Mouse (Mus musculus) forebrain, embryonic 12.5 days (tissue): ENCODE results near the gene Nasp. TPM values are rescaled to one million over a fixed set of nuclear protein-coding genes. Genes with fewer than 3 reads are reported as not detected.

Experiments used
- ATAC-seq: fragments of 200-750 bp; cut with Nextera tagmentation; 2 replicates; pipeline ENCODE4 v1.8.0; 2017; ENCODE audit warnings: moderate TSS enrichment; ENCODE audit not compliant: low FRiP score
- H3K27ac ChIP-seq: fragments of 300-500 bp; sonication (generic); 2 replicates; pipeline ENCODE4 v1.5.1; 2016; ENCODE audit warnings: mild to moderate bottlenecking
- H3K27me3 ChIP-seq: fragments of 300-500 bp; sonication (generic); 2 replicates; pipeline ENCODE4 v1.6.1; 2016; ENCODE audit warnings: mild to moderate bottlenecking
- H3K36me3 ChIP-seq: fragments of 300-500 bp; sonication (generic); replicated peaks from 2 replicates; pipeline ENCODE4 v1.6.1; 2016; ENCODE audit warnings: mild to moderate bottlenecking
- H3K4me1 ChIP-seq: fragments of 300-500 bp; sonication (generic); 2 replicates; pipeline ENCODE4 v1.6.1; 2016
- H3K4me2 ChIP-seq: fragments of 300-500 bp; sonication (generic); 2 replicates; pipeline ENCODE4 v1.6.1; 2016; ENCODE audit warnings: mild to moderate bottlenecking, moderate library complexity
- H3K4me3 ChIP-seq: fragments of 300-500 bp; sonication (generic); replicated peaks from 2 replicates; pipeline ENCODE4 v1.5.1; 2016; ENCODE audit warnings: mild to moderate bottlenecking
- H3K9ac ChIP-seq: fragments of 300-500 bp; sonication (generic); 2 replicates; pipeline ENCODE4 v1.6.1; 2016; ENCODE audit warnings: mild to moderate bottlenecking
- H3K9me3 ChIP-seq: fragments of 300-500 bp; sonication (generic); 2 replicates; pipeline ENCODE4 v1.6.1; 2016
- WGBS: fragments of 180-500 bp; shearing (Covaris S2); methylation state at CpG from one replicate; pipeline ENCODE4 v1.1.7; 2016; 5-methylcytosine and 5-hydroxymethylcytosine counted together
- polyA plus RNA-seq: library from polyadenylated mRNA; unstranded; fragments of >200 nt; fragmentation: Nextera tagmentation; extraction: Ambion mirVana; gene quantifications from 2 replicates; pipeline ENCODE4 v1.2.1, GENCODE M21; 2016

Gene Nasp
- polyA plus RNA-seq, 1 experiment from 2014 or later: 296 TPM

DNA sequence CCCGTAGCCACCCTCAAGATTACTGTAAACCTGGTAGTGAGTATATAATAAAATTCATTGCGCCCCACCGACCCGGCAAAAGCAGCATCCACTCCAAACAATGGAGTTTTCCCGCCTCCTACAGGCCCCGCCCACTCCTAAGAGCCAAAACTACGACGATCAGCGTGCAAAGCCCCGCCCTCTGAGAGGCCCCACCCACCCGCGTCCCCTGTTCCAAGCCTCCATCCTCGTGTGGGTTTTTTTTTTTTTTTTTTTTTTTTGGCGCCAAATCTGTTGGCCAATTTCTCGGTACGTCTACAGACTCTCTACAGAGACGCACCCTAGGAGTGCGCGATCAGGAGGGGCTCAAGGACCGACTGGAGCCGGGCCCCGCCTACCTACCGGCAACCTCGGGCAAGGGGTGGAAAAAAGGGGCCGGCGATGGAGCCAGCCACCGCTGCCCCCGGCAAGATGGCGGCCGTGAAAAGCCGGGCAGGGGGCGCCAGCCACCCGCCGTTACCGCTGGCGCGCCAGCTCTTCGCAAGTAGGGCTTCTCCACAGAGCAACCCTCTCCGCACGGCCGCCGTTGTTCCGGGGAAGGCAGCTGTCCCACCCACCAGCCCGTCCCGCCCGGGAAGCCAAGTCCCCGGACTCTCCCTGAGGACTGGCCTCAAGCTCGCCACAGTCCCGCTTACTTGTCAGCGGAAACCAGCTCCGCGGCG is 933 bp downstream of the Nasp start:
- peak overlapping the region; percentile 98 for H3K4me3 ChIP-seq
- peaks cover 16% of the 10 kb centered on the region for H3K36me3 ChIP-seq
- WGBS: under 1% methylated on average over 50 of the region's 53 CpGs
- no peaks in the 10 kb centered on the region for H3K9me3 ChIP-seq
- H3K4me1 ChIP-seq: peaks cover 21% of the 10 kb centered on the region
- peak overlapping the region; percentile 87 for H3K9ac ChIP-seq
- peak overlapping the region; percentile 95 for H3K27ac ChIP-seq
- peak; percentile 86 for ATAC-seq
- peak overlapping the region; percentile 72 for H3K4me2 ChIP-seq
- no peaks in the 10 kb centered on the region for H3K27me3 ChIP-seq

DNA sequence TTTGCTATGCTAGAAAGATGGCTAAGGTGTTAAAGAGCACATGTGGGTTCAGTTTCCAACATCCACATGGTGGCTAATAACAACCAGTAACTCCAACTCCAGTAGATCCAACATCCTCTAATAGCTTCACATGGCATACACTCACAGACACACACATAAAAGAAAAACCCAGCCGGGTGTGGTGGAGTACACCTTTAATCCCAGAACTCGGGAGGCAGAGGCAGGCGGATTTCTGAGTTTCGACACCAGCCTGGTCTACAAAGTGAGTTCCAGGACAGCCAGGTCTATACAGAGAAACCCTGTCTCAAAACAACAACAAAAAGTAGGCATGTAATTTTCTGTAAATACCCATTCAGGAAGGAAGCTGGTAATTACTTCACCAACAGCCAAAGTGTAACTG is 2.9 kb downstream of the Nasp start:
- H3K9me3 ChIP-seq: no peaks in the 10 kb centered on the region
- peaks cover 21% of the 10 kb centered on the region for H3K4me1 ChIP-seq
- H3K27me3 ChIP-seq: no peaks in the 10 kb centered on the region
- peak overlapping the region; percentile 98 for H3K4me3 ChIP-seq
- no peak overlapping the region for H3K9ac ChIP-seq
- H3K36me3 ChIP-seq: peaks cover 35% of the 10 kb centered on the region
- 93% methylated on average over 4 of the region's 4 CpGs for WGBS
- no peak for ATAC-seq
- no peak overlapping the region for H3K27ac ChIP-seq
- peak overlapping the region; percentile 72 for H3K4me2 ChIP-seq

DNA sequence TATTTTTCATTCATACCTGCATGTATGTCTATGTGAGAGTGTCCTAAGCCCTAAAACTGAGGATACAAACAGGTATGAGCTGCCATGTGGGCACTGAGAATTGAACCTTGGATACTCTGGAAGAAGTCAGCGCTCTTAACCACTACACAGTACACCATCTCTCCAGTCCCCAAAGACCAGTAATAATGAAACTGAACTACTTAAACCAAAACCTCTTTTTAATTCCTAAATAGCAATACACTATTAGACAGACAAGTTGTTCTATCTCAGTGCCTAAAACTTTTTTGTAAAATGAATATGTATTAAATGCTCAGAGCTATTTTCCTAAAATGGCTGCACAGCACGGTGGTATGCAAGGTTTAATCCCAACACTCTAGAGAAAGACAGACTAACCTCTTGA is 12.5 kb downstream of the Nasp start:
- no peak for ATAC-seq

DNA sequence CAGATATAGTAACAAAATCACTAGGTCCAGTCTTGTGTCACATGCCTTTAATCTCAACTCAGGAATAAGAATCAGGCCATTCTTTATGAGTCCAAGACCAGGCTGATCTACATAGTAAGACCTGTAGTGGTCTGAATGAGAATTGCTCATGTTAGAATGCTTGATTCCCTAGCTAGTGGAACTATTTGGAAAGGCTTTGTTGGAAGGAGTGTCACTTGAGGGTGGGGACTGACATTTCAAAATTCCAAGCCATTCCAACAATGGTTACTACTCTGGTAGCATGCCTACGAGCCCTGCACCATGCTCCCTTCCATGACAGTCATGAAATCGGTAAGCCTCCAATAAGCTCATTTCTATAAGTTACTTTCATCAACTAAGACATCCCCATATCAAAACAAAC is 15.1 kb downstream of the Nasp start:
- no peaks in the 10 kb centered on the region for H3K27me3 ChIP-seq
- H3K27ac ChIP-seq: no peak overlapping the region
- H3K9me3 ChIP-seq: no peaks in the 10 kb centered on the region
- no peak overlapping the region for H3K4me2 ChIP-seq
- no peak for ATAC-seq
- WGBS: 91% methylated on average over 2 of the region's 2 CpGs
- H3K9ac ChIP-seq: no peak overlapping the region
- no peaks in the 10 kb centered on the region for H3K4me1 ChIP-seq
- peaks cover 76% of the 10 kb centered on the region for H3K36me3 ChIP-seq
- no peak overlapping the region for H3K4me3 ChIP-seq

More for the DNA sequence above, 12.5 kb downstream of the Nasp start:
- Histone ChIP-seq H3K36me3 (peaks cover 73% of the 10 kb centered on the region), H3K4me1 (no peaks in the 10 kb centered on the region), H3K4me2 (no peak overlapping the region), H3K27ac (no peak overlapping the region), H3K9ac (no peak overlapping the region), H3K4me3 (no peak overlapping the region), H3K27me3 (no peaks in the 10 kb centered on the region), H3K9me3 (no peaks in the 10 kb centered on the region)
- WGBS: 93% methylated on average over 2 of the region's 2 CpGs

DNA sequence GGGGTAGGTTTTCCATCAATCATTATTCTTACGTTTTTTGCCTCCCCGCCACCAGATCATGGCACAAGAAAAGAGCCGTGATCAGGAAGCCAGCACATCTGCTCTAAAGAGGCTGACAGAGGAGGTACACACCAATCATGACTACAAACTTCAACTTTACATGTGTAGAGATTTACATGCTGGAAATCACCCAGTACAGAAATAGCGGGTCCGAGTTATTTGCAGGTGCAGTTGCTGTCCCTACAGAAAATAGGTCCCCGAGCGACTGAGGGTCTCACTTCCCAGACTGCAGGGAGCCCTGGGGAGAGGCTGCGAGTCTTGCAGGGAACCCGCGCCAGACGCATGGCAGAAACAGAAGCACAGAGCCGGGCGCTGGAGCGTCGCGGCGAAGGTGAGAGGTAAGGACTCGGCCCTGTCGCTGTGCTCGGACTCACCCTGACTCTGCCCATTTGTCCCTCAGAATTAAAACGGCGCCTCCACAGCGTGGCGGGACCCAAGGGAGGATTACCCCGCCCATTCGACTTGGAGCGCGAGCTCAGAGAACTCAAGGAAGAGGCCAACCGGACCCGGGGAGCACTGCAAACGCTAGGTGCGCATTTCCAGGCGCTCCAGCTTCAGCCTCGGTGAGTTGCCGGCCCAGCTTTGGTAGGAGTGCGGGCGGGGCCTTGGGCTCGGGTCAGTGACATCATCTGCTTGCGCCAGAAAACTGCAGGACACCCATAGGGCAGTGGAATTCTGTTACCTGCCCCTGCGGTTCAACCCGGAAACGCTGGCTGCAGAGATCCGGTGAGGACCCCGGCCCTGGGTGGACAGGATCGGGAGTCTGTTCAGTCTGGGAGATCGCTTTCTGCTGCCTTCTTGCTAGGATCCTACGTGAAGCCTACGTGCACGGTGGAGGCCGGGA is 30.5 kb downstream of the Nasp start:
- peak overlapping the region; percentile 69 for H3K9ac ChIP-seq
- H3K27ac ChIP-seq: peak overlapping the region; percentile 74
- no peaks in the 10 kb centered on the region for H3K27me3 ChIP-seq
- H3K4me2 ChIP-seq: peak overlapping the region; percentile 85
- H3K4me1 ChIP-seq: peaks cover 21% of the 10 kb centered on the region
- 1% methylated on average over 50 of the region's 50 CpGs for WGBS
- peak; percentile 90 for ATAC-seq
- H3K4me3 ChIP-seq: peak overlapping the region; percentile 61
- H3K36me3 ChIP-seq: peaks cover 47% of the 10 kb centered on the region
- H3K9me3 ChIP-seq: no peaks in the 10 kb centered on the region

DNA sequence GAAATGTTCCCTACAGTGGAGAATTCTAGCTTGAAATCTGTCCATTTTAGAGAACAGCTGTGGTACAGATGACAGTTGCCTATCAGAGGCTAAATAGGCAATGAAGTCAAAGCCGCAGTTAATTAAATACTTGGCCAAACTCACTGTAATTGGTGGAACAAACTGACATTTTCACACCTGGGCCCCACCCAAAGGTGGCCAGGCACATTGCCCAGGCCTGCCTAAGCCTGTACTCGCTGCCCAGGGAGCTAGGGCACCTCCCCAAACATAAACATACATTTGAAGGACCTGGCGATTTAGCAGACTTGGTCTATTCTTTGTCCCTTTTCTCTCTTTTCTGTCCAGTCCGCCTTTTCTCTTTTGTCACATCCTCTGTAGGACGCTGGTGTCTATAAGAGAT is 31.4 kb downstream of the Nasp start, which contains the start of gene Ccdc17:
Gene Ccdc17, plus strand, starts transcription at position 276 of the 400 bp plus-strand sequence.
- Histone ChIP-seq H3K9ac (peak within 1 kb of the TSS; percentile 69), H3K4me2 (peak within 1 kb of the TSS; percentile 85), H3K4me1 (peaks cover 21% of the 10 kb centered on the region), H3K36me3 (peaks cover 47% of the 10 kb centered on the region), H3K27ac (peak within 1 kb of the TSS; percentile 74), H3K4me3 (peak within 1 kb of the TSS; percentile 61), H3K27me3 (no peaks in the 10 kb centered on the region), H3K9me3 (no peaks in the 10 kb centered on the region)
- no peak for ATAC-seq
- WGBS: 27% methylated on average over 5 of the region's 5 CpGs

DNA sequence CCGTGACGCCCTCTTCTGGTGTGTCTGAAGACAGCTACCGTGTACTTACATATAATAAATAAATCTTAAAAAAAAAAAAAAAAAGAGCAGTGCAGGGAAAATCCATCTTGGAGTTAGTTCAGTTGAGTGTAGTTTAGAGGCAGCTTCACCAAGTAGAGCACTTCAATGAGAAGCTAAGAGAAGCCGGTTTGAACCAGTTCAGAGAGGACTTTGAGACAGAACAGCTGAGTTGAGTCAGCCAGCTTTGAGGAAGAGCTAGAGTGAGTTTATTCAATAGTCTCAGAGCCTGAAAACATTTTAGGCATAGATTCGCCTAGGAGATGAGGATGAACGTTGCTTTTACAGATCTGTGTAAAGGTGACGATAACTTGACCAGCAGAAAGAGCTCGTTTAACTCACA is 31.9 kb downstream of the Nasp start:
- Histone ChIP-seq H3K9me3 (no peaks in the 10 kb centered on the region), H3K4me2 (no peak overlapping the region), H3K27me3 (no peaks in the 10 kb centered on the region), H3K4me1 (peaks cover 21% of the 10 kb centered on the region), H3K36me3 (peaks cover 47% of the 10 kb centered on the region), H3K9ac (no peak overlapping the region), H3K27ac (no peak overlapping the region), H3K4me3 (no peak overlapping the region)
- no peak for ATAC-seq
- WGBS: 80% methylated on average over 8 of the region's 8 CpGs

- Histone ChIP-seq H3K4me1 (peaks cover 21% of the 10 kb centered on the region), H3K27me3 (no peaks in the 10 kb centered on the region), H3K9me3 (no peaks in the 10 kb centered on the region), H3K27ac (peak overlapping the region; percentile 95; the same call in 1 of the 2 replicates), H3K4me2 (peak overlapping the region; percentile 81), H3K4me3 (peak overlapping the region; percentile 77), H3K9ac (peak overlapping the region; percentile 76), H3K36me3 (peaks cover 14% of the 10 kb centered on the region)
- ATAC-seq: no peak
- 6% methylated on average over 15 of the region's 15 CpGs for WGBS
Observed at GRCm38 (mm10) chr4:116558151-116558882, 69.4 kb downstream of the Nasp start.

DNA sequence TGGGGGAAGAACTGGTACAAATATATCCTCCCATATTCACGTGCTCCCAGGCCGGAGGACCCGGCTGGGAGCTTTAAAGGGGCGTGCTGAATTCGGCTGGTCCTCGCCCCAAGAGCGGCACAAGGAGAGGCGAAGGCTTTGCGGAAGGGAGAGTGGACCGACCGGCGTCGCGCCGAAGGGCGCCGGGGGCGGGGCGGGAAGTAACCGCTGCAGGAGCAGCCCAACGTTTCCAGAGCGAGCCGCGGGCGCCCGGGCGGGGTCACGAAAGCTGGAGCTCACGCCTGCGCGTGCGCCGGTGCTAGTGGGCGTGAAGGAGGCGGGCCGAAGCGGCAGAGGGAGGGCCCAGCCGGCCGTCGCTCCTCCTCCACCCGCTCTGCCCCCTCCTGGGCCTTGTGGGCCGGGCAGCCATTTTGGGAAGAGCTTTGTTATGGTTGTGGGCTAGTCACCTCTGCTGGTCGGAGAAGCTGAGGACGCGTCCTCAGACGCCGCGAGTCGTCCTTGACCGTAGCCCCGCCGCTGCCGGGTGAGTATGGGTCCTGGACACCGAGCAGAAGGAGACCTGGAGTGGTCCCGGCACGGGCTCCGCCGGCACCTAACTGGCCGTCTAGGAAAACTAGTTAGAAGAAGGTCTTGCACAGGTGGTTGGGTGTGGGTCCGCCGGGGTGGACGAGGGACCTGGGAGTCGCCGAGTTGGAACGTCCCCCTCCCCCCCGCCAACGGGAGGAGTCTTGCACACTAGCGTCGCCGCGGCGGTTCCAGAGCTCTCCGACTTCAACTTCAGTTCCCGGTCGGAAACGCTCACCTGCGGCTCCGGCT is 70.2 kb downstream of the Nasp start, which contains the start of gene Gpbp1l1:
Gene Gpbp1l1, plus strand, starts transcription at position 353 of the 816 bp plus-strand sequence.
- Histone ChIP-seq H3K4me3 (peak within 1 kb of the TSS; percentile 77), H3K36me3 (peaks cover 19% of the 10 kb centered on the region), H3K9me3 (no peaks in the 10 kb centered on the region), H3K9ac (peak within 1 kb of the TSS; percentile 76), H3K4me2 (peak within 1 kb of the TSS; percentile 81), H3K4me1 (peaks cover 21% of the 10 kb centered on the region), H3K27me3 (no peaks in the 10 kb centered on the region), H3K27ac (peak within 1 kb of the TSS; percentile 95)
- peak; percentile 95 for ATAC-seq
- under 1% methylated on average over 69 of the region's 78 CpGs for WGBS

DNA sequence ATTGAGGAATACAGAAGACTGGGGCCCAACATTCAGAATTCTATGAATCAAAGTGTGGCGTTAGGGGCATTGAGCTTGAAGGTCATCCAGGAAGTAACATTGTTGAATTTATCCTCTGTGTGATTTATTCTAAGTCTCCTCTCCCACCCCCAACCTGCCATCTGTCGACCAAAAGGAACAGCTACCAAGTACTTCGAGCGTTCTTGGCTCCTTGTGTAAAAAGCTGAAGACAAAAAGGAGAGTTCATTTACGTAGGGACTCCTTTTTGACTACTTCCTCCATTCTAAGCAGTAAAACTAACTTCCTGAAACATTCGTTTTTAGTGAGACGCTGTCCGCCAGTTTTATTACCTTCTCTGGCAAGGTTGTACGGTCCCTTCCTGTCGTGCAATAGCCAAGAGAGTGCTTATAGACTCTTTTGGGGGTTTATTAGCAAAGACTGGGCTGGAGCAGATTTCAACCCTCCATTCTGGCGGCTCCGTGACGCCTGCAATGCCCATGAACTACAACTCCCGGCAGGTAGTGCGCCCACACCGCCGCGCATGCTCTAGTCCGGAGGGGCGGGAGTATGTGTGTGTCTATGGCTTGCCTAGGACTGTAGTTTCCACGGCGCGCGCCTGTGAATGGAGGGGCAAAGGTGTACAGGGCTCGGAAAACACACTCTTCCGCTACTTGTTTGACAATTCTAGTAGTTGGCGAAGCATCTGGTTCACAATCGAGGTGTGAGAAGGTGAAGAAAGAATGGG is 71.0 kb downstream of the Nasp start:
- Histone ChIP-seq H3K27me3 (no peaks in the 10 kb centered on the region), H3K4me1 (peaks cover 21% of the 10 kb centered on the region), H3K4me2 (peak overlapping the region; percentile 81), H3K9ac (peak overlapping the region; percentile 76), H3K36me3 (peaks cover 19% of the 10 kb centered on the region), H3K9me3 (no peaks in the 10 kb centered on the region), H3K4me3 (peak overlapping the region; percentile 77), H3K27ac (peak overlapping the region; percentile 95)
- ATAC-seq: peak; percentile 95
- 0% methylated on average over 28 of the region's 28 CpGs for WGBS
